24 mouse cellular contexts compared by ENCODE assay signal in the genomic region with DNA sequence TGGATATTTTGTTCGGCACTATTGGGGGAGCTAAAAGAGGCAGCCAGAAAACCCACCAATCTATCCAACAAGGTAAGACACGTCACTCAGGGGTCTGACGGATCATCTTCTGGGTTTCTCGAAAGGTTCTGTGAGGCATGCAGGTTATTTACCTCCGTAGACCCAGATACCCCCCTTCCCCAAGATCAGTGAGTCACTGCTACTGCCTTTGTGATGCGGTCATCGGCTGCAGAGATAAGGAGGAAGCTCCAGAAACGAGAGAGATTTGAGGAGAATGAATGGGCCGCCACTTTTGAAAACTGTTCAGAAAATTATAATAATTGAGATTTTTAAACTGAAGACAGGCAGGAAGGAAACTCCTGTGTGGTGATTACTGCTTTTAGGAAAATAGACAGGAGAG. TPM values are rescaled to one million over a fixed set of nuclear protein-coding genes. Genes with fewer than 3 reads are reported as not detected.
DNase-seq lines count a peak whose midpoint lies in the region; ATAC-seq and TF ChIP-seq lines count a peak whose summit lies in the region.
"Had no signal": no experiment of that assay in that cellular context is flagged by ENCODE, and none has a peak within 500 bp of the region (broad histone marks: within the 10 kb centered on the region; RNA-seq: fewer than 3 reads in every experiment).

No protein-coding gene starts in this region.

- H3K4me1 ChIP-seq in liver, embryonic 13.5 days (replicated peaks), result peaks cover 49% of the 10 kb centered on the region
- H3K4me1 ChIP-seq in liver, embryonic 11.5 days (replicated peaks; ENCODE audit: control insufficient read depth, insufficient read depth, low read length), result peaks cover 10% of the 10 kb centered on the region
- H3K4me1 ChIP-seq in liver, postnatal 0 days (ENCODE audit: insufficient read depth), result peaks cover 4% of the 10 kb centered on the region; the same call in 1 of the 2 replicates
- H3K4me1 ChIP-seq: embryonic facial prominence, embryonic 13.5 days; intestine, embryonic 15.5 days had no signal

- DNase-seq in adrenal gland, adult (ENCODE audit: inconsistent age in 2 of 2, low spot score in 1 of 2), result peak; percentile 54 to 70
- DNase-seq in adrenal gland, postnatal 25 days, result no peak
- peak; percentile 49 to 56 for DNase-seq in adrenal gland, postnatal 36 days
- no peak for DNase-seq in adrenal gland, postnatal 10 days
- DNase-seq in liver, embryonic 13.5 days, result no peak
- no peak for DNase-seq in liver, embryonic 11.5 days (ENCODE audit: low spot score)
- DNase-seq in liver, postnatal 0 days, result no peak
- no peak for DNase-seq in ovary, postnatal 10 days (ENCODE audit: low spot score)
- DNase-seq: cerebellum, adult 11-12 months; cerebellum, adult 8-10 months; cerebellum, postnatal 36 days; embryo, embryonic 11 days; forebrain, postnatal 0 days; gastrocnemius, postnatal 25 days had no signal

- no peak for TF ChIP-seq CTCF in liver, postnatal 0 days (IDR thresholded peaks at IDR 0.05; ENCODE audit: low read depth)

- peaks cover 3% of the 10 kb centered on the region; the same call in 1 of the 2 replicates for H3K9me3 ChIP-seq in liver, embryonic 13.5 days (replicated peaks)
- H3K9me3 ChIP-seq in liver, embryonic 11.5 days (ENCODE audit: control insufficient read depth, low read length), result no peaks in the 10 kb centered on the region
- no peaks in the 10 kb centered on the region for H3K9me3 ChIP-seq in liver, postnatal 0 days (ENCODE audit: low read length)
- H3K9me3 ChIP-seq: embryonic facial prominence, embryonic 10.5 days; embryonic facial prominence, embryonic 13.5 days; heart, embryonic 12.5 days; heart, embryonic 15.5 days; hindbrain, embryonic 10.5 days; hindbrain, embryonic 13.5 days; intestine, embryonic 15.5 days had no signal

- peak overlapping the region; percentile 62 for H3K4me2 ChIP-seq in liver, embryonic 13.5 days
- H3K4me2 ChIP-seq in liver, embryonic 11.5 days, result no peak overlapping the region
- peak overlapping the region; percentile 53; the same call in 1 of the 2 replicates for H3K4me2 ChIP-seq in liver, postnatal 0 days (ENCODE audit: low read depth, low read length)
- H3K4me2 ChIP-seq: embryonic facial prominence, embryonic 13.5 days; heart, embryonic 12.5 days; heart, embryonic 15.5 days; hindbrain, embryonic 13.5 days; intestine, embryonic 15.5 days had no signal

- no peak for TF ChIP-seq EP300 in liver, postnatal 0 days (IDR thresholded peaks at IDR 0.05; ENCODE audit: low read depth)

- H3K9ac ChIP-seq in liver, embryonic 13.5 days, result no peak overlapping the region
- no peak overlapping the region for H3K9ac ChIP-seq in liver, embryonic 11.5 days (ENCODE audit: low read depth, low read length)
- H3K9ac ChIP-seq in liver, postnatal 0 days (replicated peaks), result no peak overlapping the region
- H3K9ac ChIP-seq: embryonic facial prominence, embryonic 13.5 days; forebrain, postnatal 0 days; heart, embryonic 12.5 days; heart, embryonic 15.5 days; hindbrain, embryonic 13.5 days; intestine, embryonic 15.5 days had no signal

- H3K27ac ChIP-seq in liver, embryonic 13.5 days, result no peak overlapping the region
- no peak overlapping the region for H3K27ac ChIP-seq in liver, embryonic 11.5 days (ENCODE audit: low read depth, low read length)
- no peak overlapping the region for H3K27ac ChIP-seq in liver, postnatal 0 days (ENCODE audit: low read depth)
- H3K27ac ChIP-seq: embryonic facial prominence, embryonic 10.5 days; embryonic facial prominence, embryonic 13.5 days; heart, embryonic 15.5 days; hindbrain, embryonic 10.5 days; hindbrain, embryonic 13.5 days; intestine, embryonic 15.5 days had no signal

- no peaks in the 10 kb centered on the region for H3K36me3 ChIP-seq in liver, embryonic 13.5 days
- H3K36me3 ChIP-seq in liver, embryonic 11.5 days (ENCODE audit: control insufficient read depth, insufficient read depth, low read length), result no peaks in the 10 kb centered on the region
- H3K36me3 ChIP-seq in liver, postnatal 0 days (replicated peaks; ENCODE audit: insufficient read depth, low read length), result no peaks in the 10 kb centered on the region
- H3K36me3 ChIP-seq: embryonic facial prominence, embryonic 10.5 days; embryonic facial prominence, embryonic 13.5 days; heart, embryonic 12.5 days; heart, embryonic 15.5 days; hindbrain, embryonic 10.5 days; hindbrain, embryonic 13.5 days; intestine, embryonic 15.5 days had no signal

- H3K4me3 ChIP-seq in liver, embryonic 13.5 days (replicated peaks), result peak overlapping the region; percentile 48; the same call in 1 of the 2 replicates
- H3K4me3 ChIP-seq in liver, embryonic 11.5 days (ENCODE audit: low read depth, low read length), result no peak overlapping the region
- 0 out of 2 replicates have a peak overlapping the region, but pooled peaks have one; percentile 32 for H3K4me3 ChIP-seq in liver, postnatal 0 days (ENCODE audit: low read depth, low read length)
- H3K4me3 ChIP-seq: embryonic facial prominence, embryonic 10.5 days; embryonic facial prominence, embryonic 13.5 days; heart, embryonic 12.5 days; heart, embryonic 15.5 days; hindbrain, embryonic 10.5 days; hindbrain, embryonic 13.5 days; intestine, embryonic 15.5 days had no signal

- no peak for ATAC-seq in liver, embryonic 13.5 days (ENCODE audit: low read depth)
- ATAC-seq in liver, embryonic 11.5 days (replicated peaks; ENCODE audit: low FRiP score), result no peak
- no peak for ATAC-seq in liver, postnatal 0 days
- ATAC-seq: forebrain, embryonic 14.5 days; forebrain, postnatal 0 days; hindbrain, embryonic 16.5 days; intestine, embryonic 15.5 days; Patski had no signal

- WGBS in liver, embryonic 13.5 days (ENCODE audit: insufficient replicate concordance), result 65% methylated on average over 9 of the region's 9 CpGs
- 70% methylated on average over 9 of the region's 9 CpGs for WGBS in liver, embryonic 11.5 days
- WGBS in liver, postnatal 0 days (ENCODE audit: insufficient replicate concordance), result 75% methylated on average over 9 of the region's 9 CpGs

- no peaks in the 10 kb centered on the region for H3K27me3 ChIP-seq in liver, embryonic 13.5 days
- H3K27me3 ChIP-seq in liver, embryonic 11.5 days (replicated peaks; ENCODE audit: control insufficient read depth, insufficient read depth, low read length), result no peaks in the 10 kb centered on the region
- no peaks in the 10 kb centered on the region for H3K27me3 ChIP-seq in liver, postnatal 0 days (ENCODE audit: insufficient read depth, low read length)
- H3K27me3 ChIP-seq: embryonic facial prominence, embryonic 13.5 days; heart, embryonic 12.5 days; heart, embryonic 15.5 days; hindbrain, embryonic 13.5 days; intestine, embryonic 15.5 days; Patski had no signal

RNA-seq across cellular contexts. Expression of a gene that starts 4.6 kb away (rescaled TPM):
- 27.9 and 31.3 TPM in 2 replicates for total RNA-seq in adrenal gland, postnatal 25 days (2021)
- 10 to 100 TPM; 17.6 to 20.0 TPM for total RNA-seq in adrenal gland, postnatal 36 days (2021)
- total RNA-seq in adrenal gland, postnatal 10 days (2021), result 10 to 100 TPM; 18.1 to 24.6 TPM
- 4.4 and 4.6 TPM in 2 replicates for polyA plus RNA-seq in liver, embryonic 13.5 days (2015; fragmentation: Nextera tagmentation; extraction: Ambion mirVana)
- polyA plus RNA-seq in liver, embryonic 11.5 days (2014; fragmentation: Nextera tagmentation; extraction: Ambion mirVana), result 12.8 and 13.0 TPM in 2 replicates
- 4.0 TPM in 2 replicates for polyA plus RNA-seq in liver, postnatal 0 days (2015; fragmentation: Nextera tagmentation; extraction: Ambion mirVana)

RNA-seq across cellular contexts. Expression of a gene that starts 43.4 kb away (rescaled TPM):
- total RNA-seq in adrenal gland, postnatal 25 days (2021), result 18.3 and 20.5 TPM in 2 replicates
- total RNA-seq in adrenal gland, postnatal 36 days (2021), result 10 to 100 TPM; 12.4 to 15.8 TPM
- total RNA-seq in adrenal gland, postnatal 10 days (2021), result 10 to 100 TPM; 22.0 to 29.0 TPM
- polyA plus RNA-seq in liver, embryonic 13.5 days (2015; fragmentation: Nextera tagmentation; extraction: Ambion mirVana), result 0.10 and 0.23 TPM in 2 replicates
- polyA plus RNA-seq in liver, embryonic 11.5 days (2014; fragmentation: Nextera tagmentation; extraction: Ambion mirVana), result 0.92 and 1.2 TPM in 2 replicates
- polyA plus RNA-seq in liver, postnatal 0 days (2015; fragmentation: Nextera tagmentation; extraction: Ambion mirVana), result 0.74 and 0.79 TPM in 2 replicates

RNA-seq across cellular contexts. Expression of a gene that starts 58.8 kb away (rescaled TPM):
- total RNA-seq in adrenal gland, postnatal 25 days (2021), result 234 and 249 TPM in 2 replicates
- total RNA-seq in adrenal gland, postnatal 36 days (2021), result 100 to 1,000 TPM; 188 to 248 TPM
- 100 to 1,000 TPM; 171 to 182 TPM for total RNA-seq in adrenal gland, postnatal 10 days (2021)
- 141 and 173 TPM in 2 replicates for polyA plus RNA-seq in liver, embryonic 13.5 days (2015; fragmentation: Nextera tagmentation; extraction: Ambion mirVana)
- 256 and 274 TPM in 2 replicates for polyA plus RNA-seq in liver, embryonic 11.5 days (2014; fragmentation: Nextera tagmentation; extraction: Ambion mirVana)
- polyA plus RNA-seq in liver, postnatal 0 days (2015; fragmentation: Nextera tagmentation; extraction: Ambion mirVana), result 145 and 146 TPM in 2 replicates

Comparison
In these comparisons a context has a peak if more than half of its experiments do, and no peak if none do; other contexts are left out.
1. DNase-seq: peak in adrenal gland, adult (2 of 2) and adrenal gland, postnatal 36 days (2 of 2); none in adrenal gland, postnatal 25 days (single experiment), adrenal gland, postnatal 10 days (single experiment), liver, embryonic 13.5 days (single experiment), liver, embryonic 11.5 days (single experiment), liver, postnatal 0 days (single experiment) and ovary, postnatal 10 days (single experiment).